In the genomic region with DNA sequence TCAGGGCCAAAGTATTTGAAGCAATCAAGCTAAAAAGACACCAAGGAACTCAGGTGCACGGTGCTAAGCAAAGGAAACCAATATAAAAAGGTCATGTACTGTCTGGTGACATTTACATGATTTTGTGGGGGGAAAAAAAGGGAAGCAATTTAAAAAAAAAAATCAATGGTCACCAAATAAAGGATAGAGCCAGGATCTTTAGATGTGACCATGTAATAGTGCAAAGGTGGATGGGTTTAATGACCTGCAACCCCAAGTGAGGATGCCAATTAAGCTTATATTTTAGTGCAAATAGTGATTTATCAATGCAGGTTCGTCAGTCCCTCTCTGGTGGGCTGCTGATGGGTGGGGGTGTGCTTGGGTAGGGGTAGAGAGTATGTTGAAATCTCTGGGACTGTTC, we compare ENCODE assay signal across 24 mouse cellular contexts.
DNase-seq lines count a peak whose midpoint lies in the region; ATAC-seq and TF ChIP-seq lines count a peak whose summit lies in the region.
"Had no signal": no experiment of that assay in that cellular context is flagged by ENCODE, and none has a peak within 500 bp of the region (broad histone marks: within the 10 kb centered on the region; RNA-seq: fewer than 3 reads in every experiment).

No protein-coding gene starts in this region.

- peak overlapping the region; percentile 89; the same call in 1 of the 2 replicates for H3K27ac ChIP-seq in heart, embryonic 12.5 days (ENCODE audit: poor library complexity, severe bottlenecking)
- peak overlapping the region; percentile 91 for H3K27ac ChIP-seq in heart, embryonic 15.5 days
- peak overlapping the region; percentile 70; the same call in 1 of the 2 replicates for H3K27ac ChIP-seq in layer of hippocampus, adult 2 months
- H3K27ac ChIP-seq: forebrain, embryonic 10.5 days; forebrain, embryonic 13.5 days; hindbrain, embryonic 10.5 days; hindbrain, embryonic 13.5 days; intestine, embryonic 15.5 days had no signal

- H3K9ac ChIP-seq in heart, embryonic 12.5 days: no peak overlapping the region
- H3K9ac ChIP-seq in heart, embryonic 15.5 days: no peak overlapping the region
- H3K9ac ChIP-seq: forebrain, embryonic 13.5 days; hindbrain, embryonic 13.5 days; intestine, embryonic 15.5 days had no signal

- peaks cover 41% of the 10 kb centered on the region for H3K4me1 ChIP-seq in heart, embryonic 12.5 days (replicated peaks)
- peaks cover 20% of the 10 kb centered on the region for H3K4me1 ChIP-seq in heart, embryonic 15.5 days (replicated peaks)
- H3K4me1 ChIP-seq: forebrain, embryonic 13.5 days; hindbrain, embryonic 13.5 days; intestine, embryonic 15.5 days had no signal

- H3K36me3 ChIP-seq in heart, embryonic 12.5 days: peaks cover 28% of the 10 kb centered on the region
- peaks cover 32% of the 10 kb centered on the region for H3K36me3 ChIP-seq in heart, embryonic 15.5 days

- DNase-seq in heart, adult 18-20 months: no peak
- DNase-seq in heart, adult 9 months (ENCODE audit: low spot score in 2 of 2): no peak
- no peak for DNase-seq in layer of hippocampus, adult 2 months (ENCODE audit: low spot score in 2 of 2)
- no peak for DNase-seq in layer of hippocampus, postnatal 14 days (ENCODE audit: low spot score in 2 of 2)
- DNase-seq: adrenal gland, postnatal 10 days; adrenal gland, postnatal 36 days; B cell, adult 2 months; cerebellum, adult 18-20 months; cerebellum, adult 9-10 months; cerebellum, postnatal 14 days; gastrocnemius, postnatal 10 days; gastrocnemius, postnatal 36 days had no signal

- 79% methylated on average over 2 of the region's 2 CpGs for WGBS in heart, embryonic 12.5 days
- WGBS in heart, embryonic 15.5 days: 65% methylated on average over 2 of the region's 2 CpGs

- no peak overlapping the region for H3K4me3 ChIP-seq in heart, embryonic 12.5 days
- H3K4me3 ChIP-seq in heart, embryonic 15.5 days: no peak overlapping the region
- H3K4me3 ChIP-seq in layer of hippocampus, adult 2 months: no peak overlapping the region
- H3K4me3 ChIP-seq: forebrain, embryonic 10.5 days; forebrain, embryonic 13.5 days; hindbrain, embryonic 10.5 days; hindbrain, embryonic 13.5 days; intestine, embryonic 15.5 days had no signal

- H3K27me3 ChIP-seq in heart, embryonic 12.5 days (replicated peaks): no peaks in the 10 kb centered on the region
- no peaks in the 10 kb centered on the region for H3K27me3 ChIP-seq in heart, embryonic 15.5 days
- H3K27me3 ChIP-seq: CH12.LX; forebrain, embryonic 13.5 days; hindbrain, embryonic 13.5 days; intestine, embryonic 15.5 days; Patski had no signal

- no peak for TF ChIP-seq CTCF in layer of hippocampus, adult 2 months (conservative IDR thresholded peaks at IDR 0.05)

- no peak for ATAC-seq in heart, embryonic 12.5 days (ENCODE audit: insufficient number of reproducible peaks, low FRiP score)
- ATAC-seq in heart, embryonic 15.5 days (replicated peaks; ENCODE audit: insufficient number of reproducible peaks, insufficient read depth, low FRiP score, low read depth): no peak
- ATAC-seq: forebrain, embryonic 13.5 days; forebrain, embryonic 16.5 days; hindbrain, embryonic 16.5 days; intestine, embryonic 15.5 days; Patski had no signal

- H3K9me3 ChIP-seq in heart, embryonic 12.5 days (replicated peaks): no peaks in the 10 kb centered on the region
- H3K9me3 ChIP-seq in heart, embryonic 15.5 days (replicated peaks): no peaks in the 10 kb centered on the region
- H3K9me3 ChIP-seq: forebrain, embryonic 10.5 days; forebrain, embryonic 13.5 days; G1E; hindbrain, embryonic 10.5 days; hindbrain, embryonic 13.5 days; intestine, embryonic 15.5 days had no signal

- no peak overlapping the region for H3K4me2 ChIP-seq in heart, embryonic 12.5 days
- no peak overlapping the region for H3K4me2 ChIP-seq in heart, embryonic 15.5 days
- H3K4me2 ChIP-seq: forebrain, embryonic 13.5 days; hindbrain, embryonic 13.5 days; intestine, embryonic 15.5 days had no signal
